Mouse (Mus musculus): Measurements from ENCODE around the gene Olfr1263. TPM values are rescaled to one million over a fixed set of nuclear protein-coding genes. Genes with fewer than 3 reads are reported as not detected.

The Olfr1263 gene
- total RNA-seq (2014; fragmentation: Nextera tagmentation) (not detected in 2 replicates), total RNA-seq (2017) (0.06 and 0.11 TPM in 2 replicates), polyA plus RNA-seq (2012) (not detected in 2 replicates)

- no peaks in the 10 kb centered on the region for H3K4me1 ChIP-seq (ENCODE audit: insufficient read depth, low read depth, low read length)
- H3K9me3 ChIP-seq (replicated peaks) = no peaks in the 10 kb centered on the region
- TF ChIP-seq CTCF (IDR thresholded peaks at IDR 0.05; ENCODE audit: low read depth, low read length) (no peak), GATA2 (IDR thresholded peaks at IDR 0.05; ENCODE audit: borderline replicate concordance, low read depth, low read length) (no peak), TAL1 (conservative IDR thresholded peaks at IDR 0.05; ENCODE audit: low read depth, low read length) (no peak), POLR2AphosphoS5 (IDR thresholded peaks at IDR 0.05; ENCODE audit: insufficient replicate concordance, low read depth, low read length) (no peak), GATA1 (IDR thresholded peaks at IDR 0.05; ENCODE audit: borderline replicate concordance, low read length) (no peak)
- no peaks in the 10 kb centered on the region for H3K36me3 ChIP-seq (replicated peaks)
- no peaks in the 10 kb centered on the region for H3K27me3 ChIP-seq (ENCODE audit: insufficient read depth, low read length)
- no peak for DNase-seq (ENCODE audit: low spot score)
- no peak for ATAC-seq (ENCODE audit: extremely low read depth, insufficient number of reproducible peaks, low FRiP score, poor library complexity, severe bottlenecking)
- H3K4me3 ChIP-seq (ENCODE audit: low read depth, low read length) = no peak within 1 kb of the TSS
These were observed at the start of gene Olfr1263 for GRCm38 (mm10) chr2:90011831-90012230. Gene Olfr1263, plus strand, starts transcription at chr2:90012131.

GRCm38 (mm10) chr2:89974184-89974583 lies 37.7 kb upstream of the Olfr1263 start, which contains the start of gene Olfr1260:
Gene Olfr1260, plus strand, starts transcription at chr2:89974340.
- no peak for ATAC-seq (ENCODE audit: extremely low read depth, insufficient number of reproducible peaks, low FRiP score, poor library complexity, severe bottlenecking)
- H3K9me3 ChIP-seq (replicated peaks) = peaks cover 2% of the 10 kb centered on the region; the same call in 1 of the 2 replicates
- TF ChIP-seq CTCF (IDR thresholded peaks at IDR 0.05; ENCODE audit: low read depth, low read length) (no peak), TAL1 (conservative IDR thresholded peaks at IDR 0.05; ENCODE audit: low read depth, low read length) (no peak), POLR2AphosphoS5 (IDR thresholded peaks at IDR 0.05; ENCODE audit: insufficient replicate concordance, low read depth, low read length) (no peak), GATA2 (IDR thresholded peaks at IDR 0.05; ENCODE audit: borderline replicate concordance, low read depth, low read length) (no peak), GATA1 (IDR thresholded peaks at IDR 0.05; ENCODE audit: borderline replicate concordance, low read length) (no peak)
- no peaks in the 10 kb centered on the region for H3K4me1 ChIP-seq (ENCODE audit: insufficient read depth, low read depth, low read length)
- DNase-seq (ENCODE audit: low spot score) = no peak
- no peak within 1 kb of the TSS for H3K4me3 ChIP-seq (ENCODE audit: low read depth, low read length)
- H3K27me3 ChIP-seq (ENCODE audit: insufficient read depth, low read length) = no peaks in the 10 kb centered on the region
- no peaks in the 10 kb centered on the region for H3K36me3 ChIP-seq (replicated peaks)

GRCm38 (mm10) chr2:89977709-89978108 lies 34.2 kb upstream of the Olfr1263 start:
- DNase-seq (ENCODE audit: low spot score) = no peak
- no peaks in the 10 kb centered on the region for H3K27me3 ChIP-seq (ENCODE audit: insufficient read depth, low read length)
- no peak overlapping the region for H3K4me3 ChIP-seq (ENCODE audit: low read depth, low read length)
- ATAC-seq (ENCODE audit: extremely low read depth, insufficient number of reproducible peaks, low FRiP score, poor library complexity, severe bottlenecking) = no peak
- no peaks in the 10 kb centered on the region for H3K36me3 ChIP-seq (replicated peaks)
- 0 out of 2 replicates have a peak, but pooled peaks cover 4% of the 10 kb centered on the region for H3K9me3 ChIP-seq (replicated peaks)
- TF ChIP-seq TAL1 (conservative IDR thresholded peaks at IDR 0.05; ENCODE audit: low read depth, low read length) (no peak), GATA1 (IDR thresholded peaks at IDR 0.05; ENCODE audit: borderline replicate concordance, low read length) (no peak), GATA2 (IDR thresholded peaks at IDR 0.05; ENCODE audit: borderline replicate concordance, low read depth, low read length) (no peak), POLR2AphosphoS5 (IDR thresholded peaks at IDR 0.05; ENCODE audit: insufficient replicate concordance, low read depth, low read length) (no peak), CTCF (IDR thresholded peaks at IDR 0.05; ENCODE audit: low read depth, low read length) (no peak)
- no peaks in the 10 kb centered on the region for H3K4me1 ChIP-seq (ENCODE audit: insufficient read depth, low read depth, low read length)

- Histone ChIP-seq H3K36me3 (replicated peaks) (no peaks in the 10 kb centered on the region), H3K4me1 (ENCODE audit: insufficient read depth, low read depth, low read length) (no peaks in the 10 kb centered on the region), H3K27me3 (ENCODE audit: insufficient read depth, low read length) (no peaks in the 10 kb centered on the region), H3K4me3 (ENCODE audit: low read depth, low read length) (no peak within 1 kb of the TSS), H3K9me3 (replicated peaks) (0 out of 2 replicates have a peak, but pooled peaks cover 3% of the 10 kb centered on the region)
- ATAC-seq (ENCODE audit: extremely low read depth, insufficient number of reproducible peaks, low FRiP score, poor library complexity, severe bottlenecking) = no peak
- TF ChIP-seq TAL1 (conservative IDR thresholded peaks at IDR 0.05; ENCODE audit: low read depth, low read length) (no peak), POLR2AphosphoS5 (IDR thresholded peaks at IDR 0.05; ENCODE audit: insufficient replicate concordance, low read depth, low read length) (no peak), GATA1 (IDR thresholded peaks at IDR 0.05; ENCODE audit: borderline replicate concordance, low read length) (no peak), GATA2 (IDR thresholded peaks at IDR 0.05; ENCODE audit: borderline replicate concordance, low read depth, low read length) (no peak), CTCF (IDR thresholded peaks at IDR 0.05; ENCODE audit: low read depth, low read length) (no peak)
- no peak for DNase-seq (ENCODE audit: low spot score)
These were observed 21.0 kb upstream of the Olfr1263 start, which contains the start of gene Olfr1261 for GRCm38 (mm10) chr2:89990921-89991320. Gene Olfr1261, plus strand, starts transcription at chr2:89991221.

GRCm38 (mm10) chr2:89999845-90000244 lies 12.1 kb upstream of the Olfr1263 start, which contains the start of gene Olfr1262:
Gene Olfr1262, plus strand, starts transcription at chr2:90000145.
- Histone ChIP-seq H3K9me3 (replicated peaks) (no peaks in the 10 kb centered on the region), H3K4me1 (ENCODE audit: insufficient read depth, low read depth, low read length) (no peaks in the 10 kb centered on the region), H3K27me3 (ENCODE audit: insufficient read depth, low read length) (no peaks in the 10 kb centered on the region), H3K4me3 (ENCODE audit: low read depth, low read length) (no peak within 1 kb of the TSS), H3K36me3 (replicated peaks) (no peaks in the 10 kb centered on the region)
- no peak for DNase-seq (ENCODE audit: low spot score)
- TF ChIP-seq CTCF (IDR thresholded peaks at IDR 0.05; ENCODE audit: low read depth, low read length) (no peak), TAL1 (conservative IDR thresholded peaks at IDR 0.05; ENCODE audit: low read depth, low read length) (no peak), GATA2 (IDR thresholded peaks at IDR 0.05; ENCODE audit: borderline replicate concordance, low read depth, low read length) (no peak), POLR2AphosphoS5 (IDR thresholded peaks at IDR 0.05; ENCODE audit: insufficient replicate concordance, low read depth, low read length) (no peak)
- ATAC-seq (ENCODE audit: extremely low read depth, insufficient number of reproducible peaks, low FRiP score, poor library complexity, severe bottlenecking) = no peak

- Histone ChIP-seq H3K4me1 (ENCODE audit: insufficient read depth, low read depth, low read length) (no peaks in the 10 kb centered on the region), H3K4me3 (ENCODE audit: low read depth, low read length) (no peak within 1 kb of the TSS), H3K27me3 (ENCODE audit: insufficient read depth, low read length) (no peaks in the 10 kb centered on the region), H3K36me3 (replicated peaks) (no peaks in the 10 kb centered on the region), H3K9me3 (replicated peaks) (peaks cover 8% of the 10 kb centered on the region)
- TF ChIP-seq TAL1 (conservative IDR thresholded peaks at IDR 0.05; ENCODE audit: low read depth, low read length) (no peak), GATA2 (IDR thresholded peaks at IDR 0.05; ENCODE audit: borderline replicate concordance, low read depth, low read length) (no peak), POLR2AphosphoS5 (IDR thresholded peaks at IDR 0.05; ENCODE audit: insufficient replicate concordance, low read depth, low read length) (no peak), GATA1 (IDR thresholded peaks at IDR 0.05; ENCODE audit: borderline replicate concordance, low read length) (no peak), CTCF (IDR thresholded peaks at IDR 0.05; ENCODE audit: low read depth, low read length) (no peak)
- no peak for DNase-seq (ENCODE audit: low spot score)
- no peak for ATAC-seq (ENCODE audit: extremely low read depth, insufficient number of reproducible peaks, low FRiP score, poor library complexity, severe bottlenecking)
These were observed 13.5 kb downstream of the Olfr1263 start, which contains the start of gene Olfr1264 for GRCm38 (mm10) chr2:90025477-90025876. Gene Olfr1264, minus strand, starts transcription at chr2:90025577.

All from G1E (cell line).